Mouse (Mus musculus) spleen, postnatal 4 days (tissue): Measurements from ENCODE around the gene Adamts2.

ENCODE experiments used
- DNase-seq, 2 experiments: peaks; one replicate each; pipeline ENCODE4 v3.0.0; 2022; ENCODE audit warnings: low spot score in 2 of 2

The Adamts2 gene

DNA sequence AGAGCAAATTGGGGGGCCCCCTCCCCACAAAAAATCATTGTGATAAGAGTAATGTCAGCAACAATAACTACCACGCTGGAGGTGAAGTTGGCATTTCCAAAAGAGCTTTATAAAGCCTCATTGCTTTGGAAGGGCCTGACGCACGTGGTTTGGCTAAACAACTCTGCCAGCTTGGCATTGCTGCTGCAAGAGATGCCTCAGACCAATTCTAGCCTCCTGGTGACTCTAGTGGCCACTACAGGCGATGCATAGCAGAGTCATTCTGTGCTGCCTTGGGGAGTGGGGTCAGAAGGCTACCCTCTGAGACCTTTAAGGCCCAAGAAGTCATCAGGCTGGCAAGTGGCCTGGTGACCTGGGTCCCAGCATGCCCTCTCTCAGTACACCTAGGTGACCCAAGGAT, 132.2 kb downstream of the Adamts2 start:
- no peak for DNase-seq

DNA sequence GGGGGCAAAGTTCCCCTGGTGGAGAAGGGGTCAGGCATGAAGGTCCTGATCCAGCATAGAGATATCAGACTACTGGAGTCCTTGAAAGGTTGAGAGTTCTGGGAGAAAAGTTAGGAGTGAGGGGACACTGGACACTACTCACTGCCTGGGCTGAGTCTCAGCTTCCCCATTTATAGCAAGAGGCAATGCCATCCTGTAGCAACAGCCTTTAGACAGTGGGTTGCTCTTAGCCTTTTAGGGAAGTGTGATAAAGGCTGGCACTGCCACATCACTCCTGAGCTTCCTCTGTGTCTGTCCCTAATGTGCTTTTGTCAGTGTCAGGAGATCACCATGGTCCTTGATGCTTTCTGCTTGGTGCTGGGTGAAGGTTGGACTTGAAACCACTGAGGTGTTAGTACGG, 134.7 kb downstream of the Adamts2 start:
- no peak for DNase-seq

DNA sequence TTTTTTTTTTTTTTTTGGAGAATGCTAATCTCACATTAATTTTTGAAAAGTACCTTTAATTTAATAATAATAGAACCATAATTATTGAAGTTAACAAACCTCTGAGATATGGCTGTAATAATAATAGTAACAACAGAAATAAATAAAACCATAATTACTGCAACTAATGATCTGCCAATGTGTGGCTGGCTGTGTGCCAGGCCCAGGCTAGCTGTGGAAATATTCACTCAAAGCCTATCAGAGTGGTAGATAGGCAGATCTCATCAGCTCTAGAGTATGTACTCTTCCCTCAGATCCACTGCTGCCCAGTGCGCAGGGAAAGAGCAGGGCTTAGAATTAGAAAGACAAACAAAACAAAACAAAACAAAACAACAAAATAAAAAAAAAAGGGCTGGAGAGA, 136.6 kb downstream of the Adamts2 start:
- DNase-seq, result no peak

DNA sequence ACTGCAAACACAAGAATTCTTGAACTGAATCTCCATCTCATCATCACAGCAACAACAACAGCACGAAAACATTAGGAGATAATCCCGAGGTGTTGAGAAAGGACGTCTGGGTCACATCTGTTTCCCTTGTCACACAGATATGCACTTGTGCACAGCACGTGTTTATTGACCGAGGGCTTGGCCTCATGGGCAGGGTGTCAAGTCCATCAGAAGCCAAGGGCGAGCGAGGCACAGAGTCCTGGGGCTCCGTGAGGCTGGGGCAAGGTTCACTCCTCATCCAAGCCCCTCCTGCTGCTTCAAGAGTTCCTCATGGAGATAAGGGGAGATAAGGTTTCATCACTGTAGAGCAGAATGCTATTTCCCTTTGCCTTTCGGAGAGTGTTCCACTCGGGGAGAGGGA, 137.6 kb downstream of the Adamts2 start:
- no peak for DNase-seq

DNA sequence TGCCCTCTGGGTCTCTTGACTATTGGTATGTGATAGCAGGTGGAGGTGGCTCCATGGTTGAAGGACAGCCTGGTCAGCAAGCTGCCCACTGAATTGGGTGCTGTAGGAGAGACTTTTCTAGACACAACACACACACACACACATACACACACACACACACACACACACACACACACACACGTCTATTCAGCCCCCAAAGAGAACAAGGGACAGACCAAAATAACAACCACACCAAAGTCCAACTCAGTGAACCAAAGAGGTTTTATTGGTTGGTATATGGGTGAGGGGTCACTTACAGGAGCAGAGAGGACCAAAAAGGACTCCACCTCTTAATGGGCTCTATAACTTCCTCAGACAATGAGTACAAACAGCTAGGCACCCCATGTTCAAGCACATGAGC, 140.3 kb downstream of the Adamts2 start:
- no peak for DNase-seq

DNA sequence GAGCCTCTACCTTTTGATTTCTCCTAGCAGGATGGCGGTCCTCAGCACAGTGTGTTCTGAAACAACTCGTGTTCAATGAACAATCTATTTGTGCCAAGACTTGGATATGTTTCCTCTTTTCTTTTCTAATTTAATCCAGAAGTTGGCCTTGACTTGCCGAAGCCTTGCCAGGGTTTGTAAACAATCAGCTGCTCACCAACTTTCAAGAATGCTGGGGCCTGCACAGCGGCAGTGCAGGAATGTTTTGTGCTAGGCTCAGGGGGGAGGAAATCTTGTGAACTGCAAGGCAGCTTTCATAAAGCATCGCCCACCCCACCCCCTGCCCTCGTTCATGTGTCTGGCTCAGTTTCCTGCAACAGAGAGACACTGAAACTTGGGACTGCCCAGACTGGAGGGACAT, 143.1 kb downstream of the Adamts2 start:
- no peak for DNase-seq

DNA sequence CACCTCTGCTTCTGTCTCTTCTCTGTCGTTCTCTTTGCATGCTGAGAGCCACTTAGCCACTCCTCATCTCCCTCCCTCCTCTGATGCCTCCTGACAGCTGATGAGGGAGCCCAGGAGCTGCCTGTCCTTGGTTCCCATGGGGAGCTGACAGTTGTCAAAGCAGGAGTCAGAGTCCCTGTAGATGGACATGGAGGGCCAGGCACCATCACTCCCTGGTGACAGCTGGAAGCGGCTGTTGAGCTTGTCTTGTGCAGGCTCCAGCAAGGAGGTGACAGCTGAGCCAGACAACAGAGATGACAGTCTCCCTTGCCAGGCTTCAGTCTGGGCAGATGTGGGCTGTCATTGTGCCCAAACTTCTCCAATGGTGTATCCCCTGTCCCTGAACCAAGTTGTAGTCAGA, 144.6 kb downstream of the Adamts2 start:
- DNase-seq, result no peak

DNA sequence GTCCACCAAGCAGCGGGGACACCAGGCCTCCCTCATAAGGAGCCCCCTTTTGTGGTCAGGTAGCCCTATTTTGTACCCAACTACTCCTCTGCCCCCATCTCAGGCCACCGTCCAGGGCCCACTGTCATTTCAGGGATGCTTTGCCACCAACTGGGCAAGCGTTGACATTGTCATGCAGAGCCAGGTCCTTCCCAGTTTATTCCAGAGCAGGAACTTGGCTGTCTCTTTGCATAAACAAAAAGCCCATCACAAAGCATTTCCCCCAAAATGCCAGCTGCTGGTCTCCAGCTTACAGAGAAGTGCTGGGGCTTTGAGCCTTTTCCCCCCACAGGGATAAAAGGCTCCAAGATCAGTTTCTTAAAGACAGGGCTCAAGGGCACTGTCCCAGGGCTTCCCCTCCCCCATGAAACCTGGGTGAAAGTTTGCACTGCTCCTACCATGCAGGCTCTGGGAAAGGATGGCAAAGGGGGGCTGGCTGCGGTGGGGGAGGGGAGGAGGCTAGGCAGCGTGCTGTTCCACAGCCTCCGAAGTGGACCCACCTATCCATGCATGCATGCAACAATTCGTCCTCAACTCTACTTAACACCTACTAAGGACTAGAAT, 149.2 kb downstream of the Adamts2 start:
- DNase-seq, result no peak

DNA sequence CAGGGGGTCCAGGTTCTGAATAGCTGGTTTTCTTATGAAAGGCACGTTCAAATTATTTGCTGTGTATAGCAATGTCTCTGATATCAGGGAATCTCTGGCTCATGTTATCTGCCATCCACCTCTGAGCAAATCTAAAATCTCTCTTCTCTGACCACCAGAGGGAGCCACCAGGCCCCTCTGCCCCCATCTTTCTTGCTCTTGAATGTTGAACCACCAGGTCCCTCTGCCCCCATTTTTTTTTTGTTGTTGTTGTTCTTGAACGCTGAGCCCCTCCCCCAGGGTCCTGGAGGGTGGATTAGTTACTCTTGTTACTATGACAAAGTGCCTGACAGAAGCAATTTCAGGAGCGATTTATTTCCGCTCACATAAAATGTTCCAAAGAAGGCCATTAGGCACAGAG, 155.9 kb downstream of the Adamts2 start:
- DNase-seq, result no peak

DNA sequence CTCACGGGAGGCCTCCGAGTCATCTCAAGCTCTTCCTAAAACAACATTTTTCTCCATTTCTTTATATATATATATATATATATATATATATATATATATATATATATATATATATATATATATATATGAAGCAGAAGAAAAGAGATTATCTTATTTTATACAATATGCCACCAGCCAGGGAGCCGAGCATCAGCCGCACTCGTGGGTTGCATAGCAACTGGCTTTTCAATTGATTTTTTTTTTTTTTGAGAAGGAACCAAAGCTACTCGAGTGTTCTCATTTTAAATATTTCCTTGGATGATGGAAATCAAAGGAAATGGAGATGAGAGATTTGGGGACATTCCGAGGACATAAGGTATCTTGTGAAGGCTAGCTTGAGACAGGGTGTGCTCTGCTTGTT, 164.6 kb downstream of the Adamts2 start:
- DNase-seq, result no peak

DNA sequence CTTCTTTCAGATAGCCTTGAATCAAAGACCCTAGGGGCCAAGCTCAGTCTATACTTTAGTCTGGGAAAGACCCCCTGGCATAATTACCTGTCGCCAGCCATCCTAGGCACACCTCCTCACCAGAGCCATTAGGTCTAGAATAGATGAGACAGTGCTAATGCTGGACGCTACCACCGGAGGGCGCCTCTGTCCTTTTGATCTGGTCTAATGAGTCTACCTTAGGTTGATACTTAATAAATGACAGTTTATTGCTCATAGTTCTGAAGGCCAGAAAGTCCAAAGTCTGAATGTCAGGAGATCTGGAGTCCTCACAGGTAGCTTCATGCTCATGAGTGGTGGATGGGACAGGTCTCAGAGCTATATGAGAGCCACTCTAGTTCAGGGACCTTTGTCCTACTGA, 165.2 kb downstream of the Adamts2 start:
- peak; percentile 22 to 71 for DNase-seq

DNA sequence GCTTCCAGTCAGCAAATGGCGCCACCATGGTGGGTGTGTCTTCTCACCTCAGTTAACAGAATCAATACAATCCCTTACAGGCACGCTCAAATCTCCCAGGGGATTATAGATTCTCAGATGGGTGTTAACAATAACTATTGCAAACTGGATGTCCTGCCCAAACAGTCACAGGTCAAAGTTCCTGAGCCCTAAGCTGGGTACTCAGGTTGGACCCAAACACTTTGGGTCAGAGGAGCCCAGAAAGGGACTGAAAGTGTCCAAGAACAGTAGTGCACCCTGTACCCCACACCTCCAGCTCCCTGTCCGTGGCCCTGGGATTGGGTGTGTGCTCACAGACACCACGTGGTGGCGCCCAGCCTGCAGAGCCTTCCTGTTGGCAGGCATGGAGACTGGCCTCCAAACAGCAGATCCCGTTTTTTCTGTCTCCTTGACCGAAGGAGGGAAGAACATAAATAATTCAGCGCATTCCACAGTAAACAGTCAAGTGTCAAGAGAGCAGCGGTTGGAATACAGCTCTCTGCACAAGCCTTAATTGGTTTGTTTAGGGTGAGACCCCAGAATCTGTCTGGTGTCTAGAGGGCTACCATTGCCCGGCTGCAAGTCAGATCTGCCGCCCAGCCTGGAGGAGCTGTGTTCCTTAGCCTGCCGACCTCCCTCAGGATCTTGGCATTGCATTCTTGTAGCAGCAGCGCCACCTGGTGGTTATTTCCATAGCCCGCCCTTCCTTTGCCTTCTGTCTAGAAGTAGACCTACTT, 167.3 kb downstream of the Adamts2 start:
- peak; percentile 63 to 89 for DNase-seq

DNA sequence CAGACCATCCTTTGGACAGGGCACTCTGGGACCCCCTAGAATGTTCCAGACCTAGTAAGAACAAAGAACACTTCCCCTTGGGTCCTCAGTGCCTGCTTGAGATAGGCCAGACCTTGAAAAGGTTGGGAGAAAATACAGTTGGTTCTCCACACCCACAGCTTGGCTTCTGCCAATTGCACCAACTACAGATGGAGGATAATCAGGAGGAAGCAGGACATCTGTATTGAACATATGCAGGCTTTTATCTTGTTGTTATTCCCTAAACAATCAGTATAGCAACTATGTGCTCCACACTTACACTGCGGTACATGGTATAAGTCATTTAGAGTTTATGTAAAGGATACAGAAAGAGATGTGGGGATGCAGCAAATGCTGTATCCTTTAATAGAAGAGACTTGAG, 169.1 kb downstream of the Adamts2 start:
- no peak for DNase-seq

DNA sequence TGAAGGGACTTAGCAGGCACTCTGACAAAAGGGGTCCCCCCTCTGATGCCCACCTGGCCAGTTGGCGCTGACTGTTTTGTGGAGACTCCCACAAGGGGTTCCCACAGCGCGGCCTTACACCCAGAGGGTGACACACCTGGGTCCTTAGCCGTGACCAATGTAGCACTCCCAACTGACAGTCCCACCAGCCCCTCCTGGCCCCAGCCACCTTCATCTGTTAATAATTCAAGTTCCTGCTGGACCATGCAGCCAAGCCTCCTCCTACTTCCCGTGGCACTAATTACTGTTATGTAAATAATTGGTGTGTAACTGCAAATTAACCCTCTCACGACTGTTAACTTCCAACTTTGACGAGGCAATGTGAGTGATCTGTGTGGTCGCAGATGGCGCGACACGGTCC, 195.8 kb downstream of the Adamts2 start:
- no peak for DNase-seq

DNA sequence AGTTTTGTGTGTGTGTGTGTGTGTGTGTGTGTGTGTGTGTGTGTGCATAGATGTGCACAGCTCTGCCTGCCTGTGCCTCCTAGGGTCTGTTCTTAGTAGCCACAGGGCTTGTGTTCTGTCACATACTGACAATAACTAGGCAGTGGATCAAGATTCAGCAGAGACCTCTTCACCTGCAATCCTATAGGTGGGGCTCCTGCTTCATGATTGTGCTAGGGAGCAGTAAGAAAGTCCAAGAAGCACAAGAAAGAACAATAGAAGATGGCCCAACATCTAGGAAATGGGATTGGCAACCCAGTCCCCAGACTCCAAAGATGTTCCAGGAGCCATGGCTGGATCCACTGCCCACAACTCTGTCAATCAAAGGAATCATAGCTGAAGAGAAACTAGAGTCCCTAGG, 197.0 kb downstream of the Adamts2 start:
- DNase-seq, result no peak

DNA sequence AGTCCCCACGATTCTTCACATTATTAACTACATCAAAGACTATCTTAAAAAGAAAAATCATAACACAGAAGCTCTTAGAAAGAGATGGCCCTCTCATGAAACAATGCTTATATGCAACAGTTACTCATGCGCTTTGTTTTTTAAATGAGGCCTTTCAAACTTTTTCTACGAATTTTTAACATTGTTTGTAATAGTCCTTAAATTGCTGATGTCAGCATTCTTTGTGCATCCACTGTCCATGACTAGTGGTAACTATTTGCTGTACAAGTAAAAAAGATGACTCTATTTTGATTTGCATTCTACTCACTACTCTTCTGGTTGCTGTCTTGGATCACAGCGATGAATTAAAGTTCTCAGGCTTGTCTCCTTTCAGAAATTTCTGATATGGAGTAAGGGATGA, 212.3 kb downstream of the Adamts2 start:
- DNase-seq, result no peak

DNA sequence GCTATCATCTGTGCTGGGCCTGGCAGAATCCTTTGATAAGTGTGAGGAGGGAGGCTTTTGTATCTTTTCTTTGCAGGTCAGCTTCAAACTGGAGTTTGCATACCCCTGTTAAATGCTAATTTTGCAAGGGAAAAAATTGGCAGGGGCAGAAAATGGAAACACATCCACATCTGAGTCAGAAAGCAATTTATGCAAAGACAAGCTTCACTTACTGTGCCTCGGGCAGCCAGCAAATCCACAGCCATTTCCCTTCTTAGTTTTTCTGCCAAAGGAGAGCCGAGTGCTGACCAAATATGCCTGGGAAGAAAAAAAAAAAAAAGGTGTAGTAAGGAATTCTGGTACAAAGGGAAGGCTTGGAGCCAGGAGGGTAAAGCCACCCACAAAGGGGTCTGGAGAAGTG, 224.3 kb downstream of the Adamts2 start:
- DNase-seq, result no peak

DNA sequence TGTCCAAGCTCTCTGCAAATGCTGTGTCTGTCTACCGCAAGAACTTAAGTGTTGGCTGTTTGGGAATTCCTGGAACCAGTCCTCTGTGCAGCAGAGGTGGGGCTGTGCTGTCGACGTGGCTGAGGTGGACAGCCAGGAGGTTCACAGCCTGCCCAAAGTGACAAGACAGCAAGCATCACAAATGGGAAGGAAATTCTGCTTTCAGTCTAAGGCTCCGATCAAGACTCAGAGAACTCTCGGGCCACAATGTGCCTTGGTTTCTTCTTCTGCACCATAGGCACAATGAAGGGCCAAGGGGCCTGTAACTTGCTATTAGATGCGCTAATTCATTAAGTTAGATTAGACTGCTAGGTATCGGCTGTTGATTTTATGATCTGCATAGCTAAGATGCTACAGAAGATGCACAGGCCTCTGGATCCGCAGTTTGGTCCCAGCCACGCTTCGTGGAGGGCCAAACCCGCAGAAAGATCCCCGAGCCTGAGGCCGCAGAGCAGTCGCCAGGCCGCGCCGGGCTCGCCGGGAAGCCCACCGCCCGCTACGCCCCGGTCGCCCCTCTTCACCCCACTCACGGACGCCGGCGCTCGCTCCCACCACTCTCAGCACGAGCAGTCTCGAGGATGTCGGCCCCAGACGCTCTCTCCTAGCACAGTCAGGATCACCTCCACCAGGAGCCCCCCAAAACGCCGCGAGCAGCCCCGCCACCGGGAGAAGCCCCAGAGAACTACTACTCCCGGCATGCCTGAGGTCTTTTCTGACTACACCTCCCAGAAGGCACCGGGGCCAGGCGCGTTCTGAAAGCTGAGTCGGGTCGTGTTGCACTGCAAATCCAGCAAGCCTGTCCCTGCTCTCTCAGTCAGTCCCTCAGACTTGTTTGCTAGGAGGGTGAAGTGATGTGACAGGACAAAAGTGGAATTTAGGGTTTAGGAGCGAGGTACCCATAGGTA, 225.4 kb downstream of the Adamts2 start, which contains the start of gene Zfp354c:
Gene Zfp354c (minus strand): TSS at position 715 of the 944 bp plus-strand sequence.
- DNase-seq, result peak; percentile 72 to 85

DNA sequence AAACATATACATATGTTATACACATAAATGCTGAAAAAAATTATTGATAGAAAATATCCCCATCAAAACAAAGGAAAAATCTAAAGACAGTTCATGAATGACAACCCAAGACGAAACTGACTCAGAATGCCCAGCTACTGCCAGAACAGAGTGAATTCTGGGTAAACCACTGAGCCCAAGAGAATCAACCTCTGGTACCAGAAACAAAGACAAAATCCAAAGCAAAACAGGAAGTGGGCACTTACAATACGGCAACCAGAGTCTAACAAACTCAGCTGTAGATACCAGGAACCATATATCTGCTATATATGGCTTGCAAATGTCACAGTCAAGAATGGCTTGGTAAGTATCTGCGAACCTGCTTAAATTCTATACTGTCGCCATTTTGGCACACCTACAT, 233.8 kb downstream of the Adamts2 start:
- no peak for DNase-seq

DNA sequence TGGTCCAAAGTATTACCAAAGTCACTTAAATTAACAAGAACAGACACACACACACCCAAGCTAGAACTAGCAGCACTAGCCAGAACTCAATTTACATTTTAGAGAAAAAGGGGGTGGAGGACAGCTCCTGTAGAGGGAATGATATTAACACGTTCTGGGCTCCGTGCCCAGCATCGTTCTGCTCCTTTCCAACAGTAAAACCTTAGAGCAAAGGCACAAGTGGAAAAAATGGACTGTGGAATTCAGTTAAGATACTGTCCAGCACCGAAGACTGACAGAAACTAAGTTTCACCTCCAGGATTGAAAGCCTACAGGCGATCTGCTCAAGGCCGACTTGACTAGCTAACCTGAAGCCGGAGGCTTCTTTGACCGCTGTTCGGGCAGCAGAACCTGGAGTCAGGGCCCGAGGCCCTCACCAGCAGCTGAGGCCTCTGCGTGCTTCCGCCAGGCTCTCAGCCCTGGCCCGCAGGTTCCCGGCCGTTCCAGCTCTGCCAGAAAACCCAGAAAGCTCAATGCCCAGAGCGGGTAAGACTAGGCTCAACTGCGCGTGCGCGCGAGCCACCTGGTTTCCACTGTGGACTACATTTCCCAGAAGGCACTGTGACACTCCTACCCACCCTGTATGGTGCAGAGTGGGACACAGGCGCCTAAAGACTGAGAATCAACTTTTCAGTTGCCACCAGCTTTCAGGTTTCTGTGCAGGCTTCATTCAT, 239.3 kb downstream of the Adamts2 start, which contains the start of gene Zfp879:
Gene Zfp879 (minus strand): TSS at position 530 of the 713 bp plus-strand sequence.
- peak; percentile 70 to 88 for DNase-seq

DNA sequence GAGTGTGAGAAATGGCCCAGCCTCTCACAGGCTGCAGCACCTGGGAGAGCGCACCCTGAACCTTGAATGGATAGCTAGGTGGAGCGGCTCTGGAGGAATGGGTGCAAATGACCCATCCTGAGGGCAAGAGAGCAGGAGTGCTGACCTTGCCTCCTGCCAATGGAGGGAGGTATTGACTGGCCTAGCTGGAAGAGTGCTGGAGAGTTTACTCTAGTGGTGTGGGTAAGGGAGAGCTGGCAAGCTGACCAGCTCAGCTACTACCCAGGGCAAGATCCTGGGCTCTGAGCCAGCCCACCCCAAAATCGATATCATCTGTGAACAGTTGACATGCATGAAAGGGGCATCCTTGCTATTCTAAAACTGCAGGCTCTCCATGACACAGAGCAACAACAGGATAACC, 244.1 kb downstream of the Adamts2 start:
- no peak for DNase-seq

DNA sequence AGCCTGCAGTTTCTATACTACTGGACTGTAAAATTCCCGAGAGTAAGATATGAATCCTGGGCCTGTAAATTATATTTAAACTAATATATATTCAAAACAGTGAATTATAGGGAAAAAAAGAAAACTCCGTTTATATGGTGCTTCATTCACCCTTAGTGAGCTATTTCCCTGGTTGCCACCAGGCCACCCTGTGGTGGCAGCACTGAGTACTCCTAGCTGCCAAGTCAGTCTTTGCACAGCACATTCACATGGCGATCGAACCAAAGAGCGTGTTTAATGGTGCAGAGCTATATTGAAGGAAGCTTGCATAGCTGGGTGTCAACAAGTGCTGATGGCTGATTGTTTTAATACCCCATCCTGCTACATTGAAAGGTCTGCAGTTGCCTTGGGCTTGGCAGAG, 245.2 kb downstream of the Adamts2 start:
- no peak for DNase-seq
